Mouse (Mus musculus): Measurements from ENCODE around the gene Iqck.

GRCm38 (mm10) chr7:118931502-118932395 is 76.2 kb downstream of the Iqck start:
- TF ChIP-seq CTCF (IDR thresholded peaks at IDR 0.05; ENCODE audit: low read depth) (no peak), EP300 (optimal IDR thresholded peaks at IDR 0.05) (no peak)

Data from stomach, postnatal 0 days (tissue).